Mouse (Mus musculus) hindbrain, embryonic 11.5 days (tissue): ENCODE data around the gene Clcnkb. TPM values are rescaled to one million over a fixed set of nuclear protein-coding genes. Genes with fewer than 3 reads are reported as not detected.

ENCODE experiments used
- ATAC-seq: fragments of 200-750 bp; cut with Nextera tagmentation; 2 replicates; pipeline ENCODE4 v1.8.0; 2017; ENCODE audit warnings: mild to moderate bottlenecking, moderate TSS enrichment, moderate library complexity; ENCODE audit not compliant: low FRiP score
- DNase-seq: peaks from one replicate; pipeline ENCODE4 v3.0.0-alpha.2; 2015; ENCODE audit warnings: low spot score
- H3K27ac ChIP-seq: fragments of 300-500 bp; sonication (generic); 2 replicates; pipeline ENCODE4 v1.5.1; 2014; ENCODE audit warnings: mild to moderate bottlenecking, low read depth, low read length
- H3K27me3 ChIP-seq: fragments of 300-500 bp; sonication (generic); 2 replicates; pipeline ENCODE4 v1.6.1; 2014; ENCODE audit warnings: mild to moderate bottlenecking, low read length, moderate library complexity, mixed read lengths; ENCODE audit not compliant: control insufficient read depth, insufficient read depth
- H3K36me3 ChIP-seq: fragments of 300-500 bp; sonication (generic); 2 replicates; pipeline ENCODE4 v1.6.1; 2014; ENCODE audit warnings: mild to moderate bottlenecking, low read length, moderate library complexity, mixed read lengths; ENCODE audit not compliant: control insufficient read depth, insufficient read depth
- H3K4me1 ChIP-seq: fragments of 300-500 bp; sonication (generic); replicated peaks from 2 replicates; pipeline ENCODE4 v1.6.1; 2014; ENCODE audit warnings: low read length, mixed read lengths; ENCODE audit not compliant: control insufficient read depth, insufficient read depth
- H3K4me2 ChIP-seq: fragments of 300-500 bp; sonication (generic); replicated peaks from 2 replicates; pipeline ENCODE4 v1.6.1; 2014; ENCODE audit warnings: mild to moderate bottlenecking, low read depth, low read length
- H3K4me3 ChIP-seq: fragments of 300-500 bp; sonication (generic); 2 replicates; pipeline ENCODE4 v1.5.1; 2014; ENCODE audit warnings: low read depth, low read length
- H3K9ac ChIP-seq: fragments of 300-500 bp; sonication (generic); 2 replicates; pipeline ENCODE4 v1.6.1; 2014; ENCODE audit warnings: low read depth, low read length
- H3K9me3 ChIP-seq: fragments of 300-500 bp; sonication (generic); 2 replicates; pipeline ENCODE4 v1.6.1; 2016; ENCODE audit warnings: low read length; ENCODE audit not compliant: control insufficient read depth
- WGBS: fragments of 180-500 bp; shearing (Covaris S2); extraction: QIAGEN DNeasy Blood & Tissue Kit; methylation state at CpG from one replicate; pipeline ENCODE4 v1.1.7; 2014; 5-methylcytosine and 5-hydroxymethylcytosine counted together
- polyA plus RNA-seq: library from polyadenylated mRNA; unstranded; fragments of >200 nt; fragmentation: Nextera tagmentation; extraction: Ambion mirVana; gene quantifications from 2 replicates; pipeline ENCODE4 v1.2.1, GENCODE M21; 2014

The Clcnkb gene
- polyA plus RNA-seq, 1 experiment from 2014 or later = not detected

DNA sequence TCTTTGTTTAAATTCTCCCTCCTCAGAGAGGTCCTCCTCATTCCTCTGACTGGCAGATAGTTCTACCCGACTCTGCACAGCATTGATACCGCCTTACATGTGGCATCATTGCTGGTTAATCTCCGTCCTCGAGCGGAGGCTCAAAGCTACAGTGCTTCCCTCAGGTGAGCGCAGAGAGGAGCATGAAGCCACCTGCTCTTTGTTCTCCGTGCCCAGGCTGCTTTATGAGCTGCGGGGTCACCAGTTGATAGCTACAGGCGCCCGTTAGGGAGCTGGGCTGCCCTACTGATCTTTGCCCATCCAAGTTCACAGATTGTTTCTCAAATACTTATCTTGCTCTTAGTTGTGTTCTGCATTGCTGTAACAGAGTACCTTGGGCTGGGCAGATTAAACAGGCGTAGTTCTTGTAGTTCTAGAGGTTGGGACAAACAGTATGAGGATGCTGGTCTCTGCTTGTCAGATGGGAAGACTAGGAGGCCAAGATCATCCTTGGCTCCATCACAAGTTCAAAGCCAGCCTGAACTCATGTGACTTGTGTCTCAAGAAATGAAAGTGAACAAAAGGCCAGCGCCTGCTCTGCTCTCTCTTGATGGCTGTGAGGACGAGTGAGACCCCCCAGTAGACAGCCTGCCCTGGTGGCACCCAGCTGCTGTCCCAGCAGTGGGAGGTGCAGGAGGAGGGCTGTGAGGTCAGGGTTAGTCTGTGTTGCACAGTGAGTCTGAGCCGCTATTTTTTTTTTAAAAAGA, 40.6 kb upstream of the Clcnkb start:
- H3K9ac ChIP-seq = no peak overlapping the region
- no peak overlapping the region for H3K4me3 ChIP-seq
- H3K4me1 ChIP-seq = peaks cover 6% of the 10 kb centered on the region; the same call in 1 of the 2 replicates
- H3K27me3 ChIP-seq = no peaks in the 10 kb centered on the region
- DNase-seq (no peak), ATAC-seq (no peak)
- no peaks in the 10 kb centered on the region for H3K9me3 ChIP-seq
- no peak overlapping the region for H3K4me2 ChIP-seq
- 0 out of 2 replicates have a peak, but pooled peaks cover 2% of the 10 kb centered on the region for H3K36me3 ChIP-seq
- no peak overlapping the region for H3K27ac ChIP-seq
- 94% methylated on average over 14 of the region's 14 CpGs for WGBS

DNA sequence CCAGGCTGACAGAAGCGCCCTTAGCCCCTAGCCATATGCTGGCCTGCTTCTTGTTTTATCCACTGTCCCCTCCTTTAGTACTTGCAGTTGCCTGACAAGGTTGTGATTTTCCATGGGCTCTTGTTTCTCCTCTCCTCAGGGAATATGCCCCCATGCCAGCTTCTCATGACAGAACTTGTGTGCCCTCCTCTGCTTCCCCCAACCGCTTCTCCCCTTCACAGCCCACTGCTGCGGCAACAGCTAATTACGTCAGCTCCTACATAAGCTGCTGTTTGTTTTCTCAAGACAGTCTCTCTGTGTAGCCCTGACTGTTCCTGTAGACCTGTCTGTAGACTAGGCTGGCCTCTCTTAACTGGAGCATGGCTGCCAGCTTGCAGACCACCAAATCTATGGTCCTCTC, 39.7 kb upstream of the Clcnkb start:
- Histone ChIP-seq H3K4me3 (no peak overlapping the region), H3K4me2 (no peak overlapping the region), H3K27ac (no peak overlapping the region), H3K4me1 (peaks cover 6% of the 10 kb centered on the region; the same call in 1 of the 2 replicates), H3K27me3 (no peaks in the 10 kb centered on the region), H3K9me3 (no peaks in the 10 kb centered on the region), H3K9ac (no peak overlapping the region), H3K36me3 (0 out of 2 replicates have a peak, but pooled peaks cover 2% of the 10 kb centered on the region)
- DNase-seq (no peak), ATAC-seq (no peak)
- 82% methylated on average over 4 of the region's 4 CpGs for WGBS

DNA sequence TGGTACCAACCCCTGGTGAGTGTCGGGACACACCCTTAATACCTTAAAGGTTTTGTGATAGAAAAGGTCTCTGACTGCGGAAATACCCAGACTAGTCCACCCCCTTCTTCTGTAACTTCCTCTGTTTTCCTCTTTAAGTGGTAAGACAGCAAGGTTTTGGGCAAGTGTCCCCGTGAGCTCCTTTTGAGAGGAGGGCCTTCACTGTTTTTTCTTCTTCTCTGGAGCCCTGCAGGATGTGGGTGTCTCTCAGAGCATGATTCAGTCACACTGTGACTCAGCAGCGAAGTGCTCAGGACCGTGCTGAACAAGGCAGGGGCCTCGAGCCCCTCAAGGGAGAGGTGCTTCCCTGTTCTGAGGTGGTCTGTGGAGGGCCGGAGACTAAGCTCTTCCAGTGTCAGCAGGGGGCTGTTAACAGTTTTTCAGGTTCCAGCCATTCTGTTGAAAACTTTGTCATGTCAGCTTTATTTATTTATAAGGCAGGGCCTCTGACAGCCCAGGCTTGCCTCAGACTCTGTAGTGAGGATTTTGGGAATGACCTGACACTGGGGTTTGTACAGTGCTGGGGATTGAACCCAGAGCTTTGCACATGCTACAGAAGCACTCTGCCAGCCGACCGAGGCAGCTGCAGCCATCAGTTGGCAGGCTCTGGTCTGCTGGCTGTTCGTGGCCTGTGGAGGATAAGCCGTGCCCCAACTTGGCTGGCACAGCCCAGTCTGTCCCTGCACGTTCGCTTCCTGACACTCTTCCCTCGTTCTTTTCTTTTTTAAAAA, 39.0 kb upstream of the Clcnkb start:
- Histone ChIP-seq H3K36me3 (0 out of 2 replicates have a peak, but pooled peaks cover 2% of the 10 kb centered on the region), H3K4me2 (no peak overlapping the region), H3K9ac (no peak overlapping the region), H3K27ac (no peak overlapping the region), H3K4me3 (no peak overlapping the region), H3K4me1 (peaks cover 6% of the 10 kb centered on the region; the same call in 1 of the 2 replicates), H3K9me3 (no peaks in the 10 kb centered on the region), H3K27me3 (no peaks in the 10 kb centered on the region)
- DNase-seq (no peak), ATAC-seq (no peak)
- 85% methylated on average over 14 of the region's 14 CpGs for WGBS

DNA sequence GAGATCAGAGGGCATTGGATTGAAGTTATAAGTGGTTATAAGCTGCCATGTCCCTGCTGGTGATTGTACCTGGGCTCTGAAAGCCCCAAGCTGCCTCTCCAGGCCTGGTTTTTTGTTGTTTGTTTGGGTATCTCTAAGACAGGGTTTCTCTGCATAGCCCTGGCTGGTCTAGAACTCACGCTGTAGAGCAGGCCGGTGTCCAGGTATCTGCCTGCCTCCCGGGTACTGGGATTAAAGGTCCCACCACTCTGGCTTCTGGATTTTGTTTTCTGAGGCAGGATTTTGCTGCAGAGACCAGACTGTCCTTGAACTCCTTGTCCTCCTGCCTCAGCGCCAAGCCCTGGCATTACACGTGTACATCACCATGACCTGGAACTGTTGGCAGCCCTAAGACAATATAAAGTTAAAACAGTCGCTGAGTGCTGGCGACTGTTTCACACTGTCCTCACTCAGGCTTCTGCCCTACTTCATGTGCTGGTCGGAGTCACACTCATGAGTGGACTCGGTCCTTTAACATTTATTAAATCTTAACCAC, 36.2 kb upstream of the Clcnkb start:
- H3K9me3 ChIP-seq = no peaks in the 10 kb centered on the region
- peaks cover 6% of the 10 kb centered on the region; the same call in 1 of the 2 replicates for H3K36me3 ChIP-seq
- no peaks in the 10 kb centered on the region for H3K4me1 ChIP-seq
- no peak overlapping the region for H3K4me2 ChIP-seq
- no peak overlapping the region for H3K9ac ChIP-seq
- no peak overlapping the region for H3K27ac ChIP-seq
- WGBS = 95% methylated on average over 9 of the region's 9 CpGs
- no peaks in the 10 kb centered on the region for H3K27me3 ChIP-seq
- DNase-seq (no peak), ATAC-seq (no peak)
- H3K4me3 ChIP-seq = no peak overlapping the region

DNA sequence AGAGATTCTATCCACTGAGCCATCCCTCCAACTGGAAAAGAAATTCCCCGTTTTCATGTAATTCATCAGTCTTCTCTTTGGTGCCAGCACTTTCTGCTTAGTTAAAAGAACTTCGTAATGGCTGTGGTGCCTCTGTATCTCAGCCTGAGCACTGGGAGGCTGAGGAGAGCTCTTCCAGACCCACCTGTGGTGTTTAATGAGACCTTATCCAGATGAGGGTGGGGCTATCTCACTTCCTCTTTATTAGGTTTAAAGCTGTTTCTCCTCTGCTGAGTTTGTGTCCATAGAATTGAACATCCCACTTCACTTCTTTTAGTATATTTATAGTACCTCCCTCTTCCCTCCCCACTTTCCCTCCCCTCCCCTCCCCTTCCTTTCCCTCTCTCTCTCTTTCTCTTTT, 35.4 kb upstream of the Clcnkb start:
- no peaks in the 10 kb centered on the region for H3K9me3 ChIP-seq
- no peaks in the 10 kb centered on the region for H3K4me1 ChIP-seq
- H3K36me3 ChIP-seq = peaks cover 4% of the 10 kb centered on the region; the same call in 1 of the 2 replicates
- no peak overlapping the region for H3K4me2 ChIP-seq
- no peak overlapping the region for H3K27ac ChIP-seq
- H3K4me3 ChIP-seq = no peak overlapping the region
- ATAC-seq = no peak
- H3K27me3 ChIP-seq = no peaks in the 10 kb centered on the region
- H3K9ac ChIP-seq = no peak overlapping the region
- DNase-seq = no peak
- WGBS = 95% methylated on average over 2 of the region's 2 CpGs

DNA sequence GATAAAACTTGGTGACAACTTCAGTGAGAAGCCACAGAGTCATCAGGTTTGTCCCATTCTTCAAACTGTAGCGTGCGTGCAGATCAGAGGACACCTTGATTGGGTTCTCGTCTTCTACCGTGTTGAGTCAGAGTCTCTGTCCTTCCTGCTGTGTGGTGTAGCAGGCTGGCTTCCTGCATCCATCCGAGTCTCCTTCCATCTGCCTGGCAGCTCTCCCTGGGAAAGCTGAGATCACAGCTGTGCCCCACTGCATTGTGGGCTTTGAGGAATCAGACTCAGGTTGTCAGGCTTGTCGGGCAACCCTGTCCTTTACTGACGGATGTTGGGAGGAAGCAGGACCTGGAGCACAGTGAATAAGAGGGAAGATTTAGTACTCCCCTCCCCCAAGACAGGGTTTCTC, 30.4 kb upstream of the Clcnkb start:
- ATAC-seq = no peak
- Histone ChIP-seq H3K4me2 (no peak overlapping the region), H3K27ac (no peak overlapping the region), H3K9ac (no peak overlapping the region), H3K9me3 (no peaks in the 10 kb centered on the region), H3K4me1 (peaks cover 4% of the 10 kb centered on the region), H3K27me3 (no peaks in the 10 kb centered on the region), H3K36me3 (peaks cover 4% of the 10 kb centered on the region; the same call in 1 of the 2 replicates), H3K4me3 (no peak overlapping the region)
- 75% methylated on average over 7 of the region's 7 CpGs for WGBS
- DNase-seq = no peak

DNA sequence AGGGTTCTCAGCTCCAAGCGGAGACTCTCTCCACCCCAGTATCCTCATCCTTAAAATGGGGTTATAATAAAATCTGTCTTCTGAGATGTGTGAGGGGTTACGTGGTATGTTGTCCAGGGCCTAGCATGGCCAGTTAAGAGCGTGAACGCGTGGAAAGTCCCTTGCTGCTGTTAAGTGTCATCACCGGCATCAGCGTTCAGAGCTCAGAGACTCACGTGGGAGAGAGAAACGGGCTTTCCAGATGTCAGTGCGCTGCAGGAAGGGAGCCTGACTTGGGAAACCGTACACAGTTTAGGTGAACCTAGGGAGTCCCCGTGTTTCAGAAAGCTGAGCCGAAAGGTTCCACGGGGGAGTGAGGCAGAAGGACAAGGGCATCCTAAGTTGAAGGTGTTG, 29.5 kb upstream of the Clcnkb start:
- Histone ChIP-seq H3K4me1 (peaks cover 4% of the 10 kb centered on the region), H3K9me3 (no peaks in the 10 kb centered on the region), H3K9ac (peak overlapping the region; percentile 85), H3K27me3 (no peaks in the 10 kb centered on the region), H3K27ac (no peak overlapping the region), H3K36me3 (peaks cover 4% of the 10 kb centered on the region; the same call in 1 of the 2 replicates), H3K4me3 (peak overlapping the region; percentile 78), H3K4me2 (peak overlapping the region; percentile 60)
- WGBS = 16% methylated on average over 14 of the region's 14 CpGs
- DNase-seq = no peak
- no peak for ATAC-seq

DNA sequence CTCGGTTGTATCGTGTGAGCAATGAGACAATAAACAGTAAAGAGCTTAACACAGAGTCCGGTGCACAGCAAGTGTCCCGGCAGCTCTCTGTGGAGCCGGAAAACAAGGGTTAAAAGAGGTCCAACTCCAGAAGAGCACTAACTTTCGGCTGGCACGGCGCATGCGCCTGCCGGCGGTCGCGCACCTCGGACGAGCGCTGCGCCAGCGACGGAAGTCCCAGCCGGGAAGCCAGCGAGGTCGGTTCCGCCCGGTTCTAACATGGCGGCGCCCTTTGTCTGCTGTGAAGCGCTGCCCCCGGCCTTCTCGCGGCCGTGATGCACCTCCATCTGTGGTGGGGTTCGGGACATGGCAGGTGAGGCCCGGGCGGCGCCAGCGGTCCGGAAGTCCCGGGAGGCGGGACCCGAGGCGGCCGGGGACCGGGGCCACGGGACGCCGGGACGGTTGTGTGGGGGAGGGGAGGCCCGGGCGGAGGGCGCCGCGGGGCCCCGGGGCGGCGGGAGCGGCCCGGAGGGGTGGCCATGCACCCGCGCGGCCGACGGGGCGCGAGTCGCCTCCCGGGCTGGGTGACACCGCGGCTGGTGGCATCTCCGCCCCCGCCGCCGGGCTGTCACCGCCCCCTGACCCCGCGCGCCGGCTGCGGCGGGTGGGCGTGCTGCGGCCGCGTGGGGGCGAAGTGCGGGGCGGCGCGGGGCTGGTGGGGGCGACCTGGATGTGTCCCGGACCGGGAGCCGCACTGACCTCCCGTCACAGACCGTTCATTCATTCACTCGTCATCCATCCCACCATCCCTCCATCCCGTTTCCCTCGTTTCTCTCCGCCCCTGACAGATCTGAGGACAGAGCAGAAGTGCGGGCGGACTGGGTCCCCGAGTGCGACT, 28.9 kb upstream of the Clcnkb start, which contains the start of gene Zbtb17:
Zbtb17 (plus strand) TSS at position 204 of the 877 bp plus-strand sequence.
- ATAC-seq = peak; percentile 94
- WGBS = under 1% methylated on average over 52 of the region's 102 CpGs

More for the DNA sequence above, 28.9 kb upstream of the Clcnkb start, which contains the start of gene Zbtb17:
- peak within 1 kb of the TSS; percentile 85 for H3K9ac ChIP-seq
- H3K4me2 ChIP-seq = peak within 1 kb of the TSS; percentile 60
- no peaks in the 10 kb centered on the region for H3K9me3 ChIP-seq
- peak within 1 kb of the TSS; percentile 65 for H3K27ac ChIP-seq
- H3K27me3 ChIP-seq = no peaks in the 10 kb centered on the region
- H3K36me3 ChIP-seq = peaks cover 4% of the 10 kb centered on the region; the same call in 1 of the 2 replicates
- peak within 1 kb of the TSS; percentile 78 for H3K4me3 ChIP-seq
- peak; percentile 95 for DNase-seq
- H3K4me1 ChIP-seq = peaks cover 4% of the 10 kb centered on the region
